Mouse (Mus musculus) forebrain, embryonic 16.5 days (tissue): ENCODE data around the gene Gm10058. TPM values are rescaled to one million over a fixed set of nuclear protein-coding genes. Genes with fewer than 3 reads are reported as not detected.
"Not testable (repeated sequence)": the region's sequence is repeated elsewhere in the genome, so short reads cannot be mapped to it uniquely, and the experiment has no call there.

ENCODE experiments used
- ATAC-seq: fragments of 200-750 bp; cut with Nextera tagmentation; 2 replicates; pipeline ENCODE4 v1.8.0; 2017; ENCODE audit warnings: mild to moderate bottlenecking, moderate library complexity
- H3K27ac ChIP-seq: fragments of 300-500 bp; sonication (generic); 2 replicates; pipeline ENCODE4 v1.5.1; 2014; ENCODE audit warnings: low read length, control low read depth
- H3K27me3 ChIP-seq: fragments of 300-500 bp; sonication (generic); replicated peaks from 2 replicates; pipeline ENCODE4 v1.6.1; 2014; ENCODE audit warnings: low read length; ENCODE audit not compliant: control insufficient read depth, insufficient read depth
- H3K36me3 ChIP-seq: fragments of 300-500 bp; sonication (generic); 2 replicates; pipeline ENCODE4 v1.6.1; 2014; ENCODE audit not compliant: control insufficient read depth, insufficient read depth
- H3K4me1 ChIP-seq: fragments of 300-500 bp; sonication (generic); replicated peaks from 2 replicates; pipeline ENCODE4 v1.6.1; 2014; ENCODE audit warnings: low read length; ENCODE audit not compliant: control insufficient read depth, insufficient read depth
- H3K4me2 ChIP-seq: fragments of 300-500 bp; sonication (generic); 2 replicates; pipeline ENCODE4 v1.6.1; 2014; ENCODE audit warnings: mild to moderate bottlenecking, low read length, control low read depth
- H3K4me3 ChIP-seq: fragments of 300-500 bp; sonication (generic); replicated peaks from 2 replicates; pipeline ENCODE4 v1.5.1; 2014; ENCODE audit warnings: mild to moderate bottlenecking, low read length, control low read depth
- H3K9ac ChIP-seq: fragments of 300-500 bp; sonication (generic); replicated peaks from 2 replicates; pipeline ENCODE4 v1.6.1; 2014; ENCODE audit warnings: low read depth, low read length, control low read depth
- H3K9me3 ChIP-seq: fragments of 300-500 bp; sonication (generic); 2 replicates; pipeline ENCODE4 v1.6.1; 2016; ENCODE audit warnings: low read length; ENCODE audit not compliant: control insufficient read depth
- WGBS: fragments of 180-500 bp; shearing (Covaris S2); extraction: QIAGEN DNeasy Blood & Tissue Kit; methylation state at CpG from one replicate; pipeline ENCODE4 v1.1.7; 2014; 5-methylcytosine and 5-hydroxymethylcytosine counted together
- polyA plus RNA-seq: library from polyadenylated mRNA; unstranded; fragments of >200 nt; fragmentation: Nextera tagmentation; extraction: Ambion mirVana; gene quantifications from 2 replicates; pipeline ENCODE4 v1.2.1, GENCODE M21; 2015

Gm10058 gene
- not detected in 2 replicates for polyA plus RNA-seq

GRCm38 (mm10) chrX:27946785-27947184 lies at the start of gene Gm10058:
Gene Gm10058, minus strand, starts transcription at chrX:27946885.
- not testable (repeated sequence) for H3K4me2 ChIP-seq, H3K4me1 ChIP-seq, H3K4me3 ChIP-seq, H3K9ac ChIP-seq, ATAC-seq, H3K27ac ChIP-seq, H3K27me3 ChIP-seq, H3K9me3 ChIP-seq, H3K36me3 ChIP-seq
- no CpG with 5 or more reads among the region's 5 CpGs for WGBS
